Mouse (Mus musculus) stomach, embryonic 15.5 days (tissue): ENCODE results near the gene Pzp. TPM values are rescaled to one million over a fixed set of nuclear protein-coding genes. Genes with fewer than 3 reads are reported as not detected.
A peak's percentile ranks its signal among the peaks of the same experiment; 100 is the strongest.

Source experiments
- ATAC-seq: fragments of 200-750 bp; cut with Nextera tagmentation; 2 replicates; pipeline ENCODE4 v1.8.0; 2017; ENCODE audit warnings: low read depth, moderate number of reproducible peaks, moderate TSS enrichment; ENCODE audit not compliant: insufficient read depth, low FRiP score
- H3K27ac ChIP-seq: fragments of 300-500 bp; sonication (generic); 2 replicates; pipeline ENCODE4 v1.5.1; 2015; ENCODE audit warnings: mild to moderate bottlenecking, inconsistent platforms
- H3K27me3 ChIP-seq: fragments of 300-500 bp; sonication (generic); replicated peaks from 2 replicates; pipeline ENCODE4 v1.6.1; 2015; ENCODE audit warnings: inconsistent platforms
- H3K36me3 ChIP-seq: fragments of 300-500 bp; sonication (generic); 2 replicates; pipeline ENCODE4 v1.6.1; 2015; ENCODE audit warnings: inconsistent platforms
- H3K4me1 ChIP-seq: fragments of 300-500 bp; sonication (generic); 2 replicates; pipeline ENCODE4 v1.6.1; 2015; ENCODE audit warnings: inconsistent platforms
- H3K4me2 ChIP-seq: fragments of 300-500 bp; sonication (generic); 2 replicates; pipeline ENCODE4 v1.6.1; 2015; ENCODE audit warnings: mild to moderate bottlenecking, inconsistent platforms
- H3K4me3 ChIP-seq: fragments of 300-500 bp; sonication (generic); replicated peaks from 2 replicates; pipeline ENCODE4 v1.5.1; 2015; ENCODE audit warnings: inconsistent platforms
- H3K9ac ChIP-seq: fragments of 300-500 bp; sonication (generic); 2 replicates; pipeline ENCODE4 v1.6.1; 2015; ENCODE audit warnings: inconsistent platforms
- H3K9me3 ChIP-seq: fragments of 300-500 bp; sonication (generic); 2 replicates; pipeline ENCODE4 v1.6.1; 2016; ENCODE audit warnings: inconsistent platforms
- WGBS: fragments of 180-500 bp; shearing (Covaris S2); methylation state at CpG from one replicate; pipeline ENCODE4 v1.1.7; 2015; 5-methylcytosine and 5-hydroxymethylcytosine counted together
- polyA plus RNA-seq: library from polyadenylated mRNA; unstranded; fragments of >200 nt; fragmentation: Nextera tagmentation; extraction: Ambion mirVana; gene quantifications from 2 replicates; pipeline ENCODE4 v1.2.1, GENCODE M21; 2015

The Pzp gene
- polyA plus RNA-seq, 1 experiment from 2014 or later, result 10.6 TPM

- peak overlapping the region; percentile 16 for H3K4me3 ChIP-seq
- peak overlapping the region; percentile 41 for H3K4me2 ChIP-seq
- peak; percentile 68 for ATAC-seq
- no peaks in the 10 kb centered on the region for H3K9me3 ChIP-seq
- 0 out of 2 replicates have a peak, but pooled peaks cover 4% of the 10 kb centered on the region for H3K4me1 ChIP-seq
- no peak overlapping the region for H3K27ac ChIP-seq
- H3K27me3 ChIP-seq, result no peaks in the 10 kb centered on the region
- 15% methylated on average over 14 of the region's 14 CpGs for WGBS
- H3K9ac ChIP-seq, result no peak overlapping the region
- H3K36me3 ChIP-seq, result no peaks in the 10 kb centered on the region
These were observed 80.6 kb downstream of the Pzp start for GRCm38 (mm10) chr6:128445761-128446535.

- Histone ChIP-seq H3K27ac (no peak overlapping the region), H3K36me3 (peaks cover 7% of the 10 kb centered on the region), H3K9ac (no peak overlapping the region), H3K27me3 (no peaks in the 10 kb centered on the region), H3K9me3 (no peaks in the 10 kb centered on the region), H3K4me2 (no peak overlapping the region), H3K4me1 (peaks cover 7% of the 10 kb centered on the region; the same call in 1 of the 2 replicates), H3K4me3 (no peak overlapping the region)
- WGBS, result 91% methylated on average over 2 of the region's 2 CpGs
- no peak for ATAC-seq
These were observed 86.3 kb downstream of the Pzp start for GRCm38 (mm10) chr6:128440238-128440637.

GRCm38 (mm10) chr6:128438871-128439341, 87.6 kb downstream of the Pzp start:
- Histone ChIP-seq H3K4me2 (peak overlapping the region; percentile 71), H3K9me3 (no peaks in the 10 kb centered on the region), H3K36me3 (peaks cover 20% of the 10 kb centered on the region), H3K4me3 (peak overlapping the region; percentile 92), H3K9ac (peak overlapping the region; percentile 39; the same call in 1 of the 2 replicates), H3K4me1 (peaks cover 7% of the 10 kb centered on the region; the same call in 1 of the 2 replicates), H3K27ac (peak overlapping the region; percentile 95), H3K27me3 (no peaks in the 10 kb centered on the region)
- ATAC-seq, result peak; percentile 30; the same call in 1 of the 2 replicates
- WGBS, result 23% methylated on average over 18 of the region's 18 CpGs

- H3K4me3 ChIP-seq, result peak within 1 kb of the TSS; percentile 92
- no peaks in the 10 kb centered on the region for H3K27me3 ChIP-seq
- H3K4me2 ChIP-seq, result peak within 1 kb of the TSS; percentile 71
- H3K36me3 ChIP-seq, result peaks cover 25% of the 10 kb centered on the region
- H3K4me1 ChIP-seq, result peaks cover 7% of the 10 kb centered on the region; the same call in 1 of the 2 replicates
- peak within 1 kb of the TSS; percentile 81 for H3K9ac ChIP-seq
- peak within 1 kb of the TSS; percentile 95 for H3K27ac ChIP-seq
- peak; percentile 95 for ATAC-seq
- WGBS, result under 1% methylated on average over 65 of the region's 67 CpGs
- H3K9me3 ChIP-seq, result no peaks in the 10 kb centered on the region
These were observed 88.1 kb downstream of the Pzp start, which contains the start of gene Fkbp4 for GRCm38 (mm10) chr6:128438317-128438870. TSS of gene Fkbp4 (minus strand) at chr6:128438677.

GRCm38 (mm10) chr6:128437731-128438316, 88.7 kb downstream of the Pzp start:
- Histone ChIP-seq H3K4me1 (peaks cover 7% of the 10 kb centered on the region; the same call in 1 of the 2 replicates), H3K36me3 (peaks cover 31% of the 10 kb centered on the region), H3K4me2 (peak overlapping the region; percentile 71), H3K9ac (peak overlapping the region; percentile 81), H3K9me3 (no peaks in the 10 kb centered on the region), H3K27me3 (no peaks in the 10 kb centered on the region), H3K4me3 (peak overlapping the region; percentile 92), H3K27ac (peak overlapping the region; percentile 95)
- under 1% methylated on average over 51 of the region's 52 CpGs for WGBS
- ATAC-seq, result peak; percentile 85

- Histone ChIP-seq H3K9me3 (no peaks in the 10 kb centered on the region), H3K27me3 (no peaks in the 10 kb centered on the region), H3K36me3 (peaks cover 36% of the 10 kb centered on the region), H3K9ac (peak overlapping the region; percentile 81), H3K4me2 (peak overlapping the region; percentile 71), H3K4me3 (peak overlapping the region; percentile 92), H3K4me1 (peaks cover 7% of the 10 kb centered on the region; the same call in 1 of the 2 replicates), H3K27ac (peak overlapping the region; percentile 95)
- ATAC-seq, result no peak
- WGBS, result under 1% methylated on average over 10 of the region's 10 CpGs
These were observed 89.2 kb downstream of the Pzp start for GRCm38 (mm10) chr6:128437288-128437687.

GRCm38 (mm10) chr6:128436356-128437005, 90.0 kb downstream of the Pzp start:
- H3K27ac ChIP-seq, result 0 out of 2 replicates have a peak overlapping the region, but pooled peaks have one; percentile 9
- H3K9me3 ChIP-seq, result no peaks in the 10 kb centered on the region
- peak overlapping the region; percentile 71 for H3K4me2 ChIP-seq
- peaks cover 7% of the 10 kb centered on the region; the same call in 1 of the 2 replicates for H3K4me1 ChIP-seq
- ATAC-seq, result no peak
- no peaks in the 10 kb centered on the region for H3K27me3 ChIP-seq
- H3K36me3 ChIP-seq, result peaks cover 44% of the 10 kb centered on the region
- WGBS, result 77% methylated on average over 8 of the region's 8 CpGs
- H3K9ac ChIP-seq, result peak overlapping the region; percentile 81; the same call in 1 of the 2 replicates
- H3K4me3 ChIP-seq, result peak overlapping the region; percentile 92

GRCm38 (mm10) chr6:128435474-128435873, 91.0 kb downstream of the Pzp start:
- Histone ChIP-seq H3K27ac (no peak overlapping the region), H3K36me3 (peaks cover 52% of the 10 kb centered on the region), H3K4me1 (peaks cover 7% of the 10 kb centered on the region; the same call in 1 of the 2 replicates), H3K27me3 (no peaks in the 10 kb centered on the region), H3K4me3 (no peak overlapping the region), H3K9me3 (no peaks in the 10 kb centered on the region), H3K4me2 (no peak overlapping the region), H3K9ac (no peak overlapping the region)
- no peak for ATAC-seq
- WGBS, result 77% methylated on average over 5 of the region's 5 CpGs

Other genes with a start within 250 kb of the Pzp start
- gene Tead4, start 225.9 kb downstream of the Pzp start, polyA plus RNA-seq, result 1.6 and 2.8 TPM in 2 replicates
- gene Tulp3, start 170.9 kb downstream of the Pzp start, polyA plus RNA-seq, result 14.6 and 15.8 TPM in 2 replicates
- gene Rhno1, start 163.8 kb downstream of the Pzp start, polyA plus RNA-seq, result 96.8 and 102 TPM in 2 replicates
- gene Foxm1, start 163.8 kb downstream of the Pzp start, polyA plus RNA-seq, result 23.2 and 27.3 TPM in 2 replicates
- gene Tex52, start 151.3 kb downstream of the Pzp start, polyA plus RNA-seq, result 0.28 and 0.31 TPM in 2 replicates
- gene Gm44596, start 151.2 kb downstream of the Pzp start, polyA plus RNA-seq, result not detected in 2 replicates
- 4.7 and 5.3 TPM in 2 replicates for gene Nrip2, start 127.4 kb downstream of the Pzp start, polyA plus RNA-seq
- gene Itfg2, start 101.8 kb downstream of the Pzp start, polyA plus RNA-seq, result 28.5 and 29.0 TPM in 2 replicates
- gene Fkbp4, start 88.0 kb downstream of the Pzp start, polyA plus RNA-seq, result 407 and 470 TPM in 2 replicates
- gene A2ml1, start 54.9 kb upstream of the Pzp start, polyA plus RNA-seq, result 3.3 and 6.4 TPM in 2 replicates
- gene Klrb1a, start 96.8 kb upstream of the Pzp start, polyA plus RNA-seq, result not detected in 2 replicates
- gene Clec2h, start 135.7 kb upstream of the Pzp start, polyA plus RNA-seq, result 2.0 and 3.9 TPM in 2 replicates
- gene Klrb1, start 196.3 kb upstream of the Pzp start, polyA plus RNA-seq, result not detected in 2 replicates